Mouse (Mus musculus) olfactory bulb, adult 2 months (tissue): ENCODE results near the gene Igsf23.

Experiments
- CTCF ChIP-seq: fragments of 200-500 bp; IDR thresholded peaks from 2 replicates; pipeline ENCODE4 v1.5.1; 2012; ENCODE audit warnings: low read depth, mild to moderate bottlenecking, low read length, moderate library complexity; ENCODE audit not compliant: insufficient read depth
- POLR2A ChIP-seq: fragments of 200-500 bp; IDR thresholded peaks from 2 replicates; pipeline ENCODE4 v1.6.1; 2012; ENCODE audit warnings: mild to moderate bottlenecking, low read depth, low read length, moderate library complexity; ENCODE audit not compliant: insufficient read depth

GRCm38 (mm10) chr7:19887849-19888248, 62.7 kb downstream of the Igsf23 start, which contains the start of gene Ceacam19:
- TF ChIP-seq POLR2A (no peak), CTCF (no peak)
